Mouse (Mus musculus): ENCODE results near the gene Magi1. TPM values are rescaled to one million over a fixed set of nuclear protein-coding genes. Genes with fewer than 3 reads are reported as not detected.

Magi1 gene
- polyA plus RNA-seq, 1 experiment from 2014 or later, result 7.0 TPM

DNA sequence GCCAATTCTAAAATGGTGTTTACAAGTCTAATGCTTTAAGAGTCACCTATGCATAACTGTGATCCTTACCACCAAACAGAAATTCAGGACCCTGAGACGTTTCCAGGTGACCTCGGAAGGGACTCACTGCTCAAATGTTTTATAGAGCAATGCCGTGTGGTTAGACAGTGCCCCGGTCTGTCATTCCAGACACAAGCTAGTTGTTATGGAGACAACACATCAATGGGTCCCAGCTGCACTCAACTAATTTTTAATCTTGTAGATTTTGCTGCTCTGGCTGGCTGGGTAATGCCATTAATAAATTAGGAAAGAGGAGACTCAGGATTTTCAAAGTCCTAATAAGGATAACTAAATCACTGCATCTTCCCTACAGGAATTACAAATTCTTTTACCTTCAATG, 151.7 kb downstream of the Magi1 start:
- H3K9me3 ChIP-seq (ENCODE audit: low read length), result no peaks in the 10 kb centered on the region
- no peak overlapping the region for H3K4me2 ChIP-seq (replicated peaks; ENCODE audit: low read depth, low read length)
- no peak for ATAC-seq (ENCODE audit: low FRiP score, low TSS enrichment)
- no peaks in the 10 kb centered on the region for H3K27me3 ChIP-seq (ENCODE audit: insufficient read depth, low read length)
- no peak overlapping the region for H3K27ac ChIP-seq (ENCODE audit: low read length)
- no peak overlapping the region for H3K9ac ChIP-seq (replicated peaks; ENCODE audit: low read length)
- H3K36me3 ChIP-seq (ENCODE audit: insufficient read depth, low read length), result no peaks in the 10 kb centered on the region
- H3K4me1 ChIP-seq (ENCODE audit: insufficient read depth, low read length), result peaks cover 25% of the 10 kb centered on the region
- no peak overlapping the region for H3K4me3 ChIP-seq (ENCODE audit: low read length)
- 59% methylated on average over 4 of the region's 4 CpGs for WGBS

GRCm38 (mm10) chr6:94130389-94130788, 153.3 kb downstream of the Magi1 start:
- no peak overlapping the region for H3K27ac ChIP-seq (ENCODE audit: low read length)
- no peak overlapping the region for H3K4me2 ChIP-seq (replicated peaks; ENCODE audit: low read depth, low read length)
- no peak overlapping the region for H3K4me3 ChIP-seq (ENCODE audit: low read length)
- peaks cover 19% of the 10 kb centered on the region for H3K4me1 ChIP-seq (ENCODE audit: insufficient read depth, low read length)
- H3K27me3 ChIP-seq (ENCODE audit: insufficient read depth, low read length), result no peaks in the 10 kb centered on the region
- no peak overlapping the region for H3K9ac ChIP-seq (replicated peaks; ENCODE audit: low read length)
- no peak; the same call in 1 of the 2 replicates for ATAC-seq (ENCODE audit: low FRiP score, low TSS enrichment)
- H3K9me3 ChIP-seq (ENCODE audit: low read length), result no peaks in the 10 kb centered on the region
- WGBS, result 26% methylated on average over 5 of the region's 5 CpGs
- H3K36me3 ChIP-seq (ENCODE audit: insufficient read depth, low read length), result no peaks in the 10 kb centered on the region

DNA sequence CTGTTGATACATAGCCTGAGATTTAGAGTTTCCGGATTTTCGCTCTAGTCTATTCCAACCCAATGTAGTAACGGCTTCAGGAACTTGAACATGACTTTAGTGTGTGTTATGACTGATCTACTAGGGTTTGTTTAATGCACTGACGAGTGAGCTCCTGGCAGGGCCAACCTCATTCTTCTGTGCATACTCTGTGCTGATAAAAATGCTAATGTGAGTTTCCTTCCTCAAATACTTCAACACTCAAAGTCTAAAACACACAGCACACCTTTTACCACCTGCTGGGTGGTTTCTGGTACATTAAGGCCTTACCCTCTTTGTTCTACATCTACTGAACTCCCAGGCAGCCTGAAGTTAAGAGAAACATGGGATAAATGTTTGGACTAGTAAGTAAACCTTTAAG, 157.0 kb downstream of the Magi1 start:
- 79% methylated on average over 4 of the region's 4 CpGs for WGBS
- no peak for ATAC-seq (ENCODE audit: low FRiP score, low TSS enrichment)
- Histone ChIP-seq H3K4me2 (replicated peaks; ENCODE audit: low read depth, low read length) (no peak overlapping the region), H3K9me3 (ENCODE audit: low read length) (no peaks in the 10 kb centered on the region), H3K4me3 (ENCODE audit: low read length) (no peak overlapping the region), H3K9ac (replicated peaks; ENCODE audit: low read length) (no peak overlapping the region), H3K27me3 (ENCODE audit: insufficient read depth, low read length) (no peaks in the 10 kb centered on the region), H3K27ac (ENCODE audit: low read length) (no peak overlapping the region), H3K36me3 (ENCODE audit: insufficient read depth, low read length) (no peaks in the 10 kb centered on the region), H3K4me1 (ENCODE audit: insufficient read depth, low read length) (peaks cover 25% of the 10 kb centered on the region)

DNA sequence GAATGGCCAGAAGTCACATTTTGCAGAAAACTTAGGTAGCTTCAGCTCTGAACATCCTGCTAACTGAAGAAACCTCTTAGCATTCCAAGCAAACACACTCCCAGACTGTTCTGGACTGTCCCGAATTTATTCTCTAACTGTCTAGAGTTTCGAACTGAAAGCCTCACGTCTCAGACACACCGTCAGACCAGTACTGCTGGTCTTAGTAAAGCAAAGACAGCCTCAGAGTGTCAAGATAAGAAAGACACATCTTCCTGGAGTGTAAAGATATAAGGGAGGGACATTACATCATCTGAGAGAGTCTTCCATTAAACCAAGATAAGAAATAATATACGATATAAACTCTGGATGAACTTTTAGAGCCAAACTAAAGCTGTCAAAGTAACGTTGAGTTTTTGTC, 158.6 kb downstream of the Magi1 start:
- Histone ChIP-seq H3K4me2 (replicated peaks; ENCODE audit: low read depth, low read length) (no peak overlapping the region), H3K27ac (ENCODE audit: low read length) (no peak overlapping the region), H3K4me3 (ENCODE audit: low read length) (no peak overlapping the region), H3K9me3 (ENCODE audit: low read length) (no peaks in the 10 kb centered on the region), H3K9ac (replicated peaks; ENCODE audit: low read length) (no peak overlapping the region), H3K4me1 (ENCODE audit: insufficient read depth, low read length) (peaks cover 20% of the 10 kb centered on the region), H3K36me3 (ENCODE audit: insufficient read depth, low read length) (no peaks in the 10 kb centered on the region), H3K27me3 (ENCODE audit: insufficient read depth, low read length) (no peaks in the 10 kb centered on the region)
- WGBS, result 45% methylated on average over 6 of the region's 6 CpGs
- ATAC-seq (ENCODE audit: low FRiP score, low TSS enrichment), result no peak

DNA sequence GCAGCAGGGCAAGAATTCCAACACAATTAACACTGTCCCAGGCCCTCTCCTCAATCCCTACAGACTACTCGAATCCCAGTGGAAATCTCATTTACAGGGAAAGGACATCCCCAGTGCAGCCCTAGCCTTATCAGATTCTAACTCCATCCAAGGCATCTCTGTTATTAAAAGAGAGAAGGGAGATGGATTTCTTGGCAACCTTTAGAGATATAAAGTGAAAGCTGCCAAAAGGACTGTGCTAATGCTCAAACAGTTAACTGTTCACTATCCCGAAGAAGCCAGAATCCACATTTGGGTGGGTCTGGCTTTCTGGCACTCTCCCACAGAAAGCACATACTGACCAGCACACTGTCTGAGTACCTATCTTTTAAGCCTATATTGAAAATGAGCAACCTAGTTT, 159.4 kb downstream of the Magi1 start:
- Histone ChIP-seq H3K4me1 (ENCODE audit: insufficient read depth, low read length) (peaks cover 20% of the 10 kb centered on the region), H3K27me3 (ENCODE audit: insufficient read depth, low read length) (no peaks in the 10 kb centered on the region), H3K36me3 (ENCODE audit: insufficient read depth, low read length) (no peaks in the 10 kb centered on the region), H3K9ac (replicated peaks; ENCODE audit: low read length) (no peak overlapping the region), H3K27ac (ENCODE audit: low read length) (no peak overlapping the region; the same call in 1 of the 2 replicates), H3K4me2 (replicated peaks; ENCODE audit: low read depth, low read length) (no peak overlapping the region), H3K9me3 (ENCODE audit: low read length) (no peaks in the 10 kb centered on the region), H3K4me3 (ENCODE audit: low read length) (no peak overlapping the region)
- WGBS, result 64% methylated on average over 2 of the region's 2 CpGs
- no peak for ATAC-seq (ENCODE audit: low FRiP score, low TSS enrichment)

DNA sequence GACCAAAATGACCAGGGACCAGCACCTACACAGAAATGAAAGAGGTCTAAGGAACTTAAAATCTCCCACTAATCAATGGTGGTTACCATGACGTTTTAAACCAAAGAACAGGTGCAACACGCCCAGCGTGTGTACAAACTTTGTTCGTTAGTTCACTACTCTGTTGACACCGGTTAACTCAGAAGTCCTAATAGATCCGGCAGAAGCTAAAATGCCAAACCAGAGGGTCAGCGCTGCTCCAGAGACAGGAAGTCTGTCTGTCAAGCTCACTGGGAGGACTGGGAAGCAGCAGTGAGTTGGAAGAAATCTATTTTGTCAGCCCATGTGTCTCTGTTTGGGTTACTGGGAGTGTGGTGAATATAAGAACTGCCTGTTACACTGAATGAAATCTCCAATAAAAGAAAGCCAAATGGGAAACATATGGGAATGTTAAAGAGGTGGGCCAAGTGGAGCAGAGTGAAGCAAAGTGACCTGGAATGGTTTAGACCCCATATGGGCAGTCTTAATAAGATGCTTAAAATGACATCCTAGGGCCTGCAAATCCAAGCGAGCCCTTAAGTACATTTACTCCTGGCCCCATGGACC, 161.1 kb downstream of the Magi1 start:
- Histone ChIP-seq H3K27ac (ENCODE audit: low read length) (no peak overlapping the region), H3K27me3 (ENCODE audit: insufficient read depth, low read length) (no peaks in the 10 kb centered on the region), H3K4me3 (ENCODE audit: low read length) (no peak overlapping the region), H3K36me3 (ENCODE audit: insufficient read depth, low read length) (no peaks in the 10 kb centered on the region), H3K9ac (replicated peaks; ENCODE audit: low read length) (no peak overlapping the region), H3K4me2 (replicated peaks; ENCODE audit: low read depth, low read length) (no peak overlapping the region), H3K9me3 (ENCODE audit: low read length) (no peaks in the 10 kb centered on the region), H3K4me1 (ENCODE audit: insufficient read depth, low read length) (0 out of 2 replicates have a peak, but pooled peaks cover 6% of the 10 kb centered on the region)
- ATAC-seq (ENCODE audit: low FRiP score, low TSS enrichment), result no peak
- WGBS, result 77% methylated on average over 8 of the region's 8 CpGs

DNA sequence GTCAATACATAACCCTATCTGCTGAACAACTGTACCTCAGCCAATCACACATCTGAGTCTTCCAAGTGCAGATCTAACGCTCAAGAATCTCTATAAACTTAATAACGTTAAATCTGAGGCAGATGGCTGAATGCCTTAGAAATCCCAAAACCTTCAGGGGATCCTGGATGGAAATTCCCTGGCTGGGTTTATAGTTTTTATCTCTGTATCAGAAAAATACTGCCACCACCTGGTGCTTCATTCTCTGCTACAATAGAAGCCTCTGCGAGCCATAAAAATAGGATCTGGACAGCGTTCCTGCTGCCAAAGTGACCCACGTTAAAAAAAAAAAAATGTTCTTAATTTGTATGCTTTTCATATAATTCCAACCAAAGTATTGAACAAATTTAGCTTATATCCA, 162.2 kb downstream of the Magi1 start:
- 0 out of 2 replicates have a peak, but pooled peaks cover 6% of the 10 kb centered on the region for H3K4me1 ChIP-seq (ENCODE audit: insufficient read depth, low read length)
- H3K36me3 ChIP-seq (ENCODE audit: insufficient read depth, low read length), result no peaks in the 10 kb centered on the region
- no peaks in the 10 kb centered on the region for H3K27me3 ChIP-seq (ENCODE audit: insufficient read depth, low read length)
- H3K27ac ChIP-seq (ENCODE audit: low read length), result no peak overlapping the region
- no peak overlapping the region for H3K4me3 ChIP-seq (ENCODE audit: low read length)
- 62% methylated on average over 5 of the region's 5 CpGs for WGBS
- no peak overlapping the region for H3K4me2 ChIP-seq (replicated peaks; ENCODE audit: low read depth, low read length)
- ATAC-seq (ENCODE audit: low FRiP score, low TSS enrichment), result no peak
- H3K9ac ChIP-seq (replicated peaks; ENCODE audit: low read length), result no peak overlapping the region
- no peaks in the 10 kb centered on the region for H3K9me3 ChIP-seq (ENCODE audit: low read length)

DNA sequence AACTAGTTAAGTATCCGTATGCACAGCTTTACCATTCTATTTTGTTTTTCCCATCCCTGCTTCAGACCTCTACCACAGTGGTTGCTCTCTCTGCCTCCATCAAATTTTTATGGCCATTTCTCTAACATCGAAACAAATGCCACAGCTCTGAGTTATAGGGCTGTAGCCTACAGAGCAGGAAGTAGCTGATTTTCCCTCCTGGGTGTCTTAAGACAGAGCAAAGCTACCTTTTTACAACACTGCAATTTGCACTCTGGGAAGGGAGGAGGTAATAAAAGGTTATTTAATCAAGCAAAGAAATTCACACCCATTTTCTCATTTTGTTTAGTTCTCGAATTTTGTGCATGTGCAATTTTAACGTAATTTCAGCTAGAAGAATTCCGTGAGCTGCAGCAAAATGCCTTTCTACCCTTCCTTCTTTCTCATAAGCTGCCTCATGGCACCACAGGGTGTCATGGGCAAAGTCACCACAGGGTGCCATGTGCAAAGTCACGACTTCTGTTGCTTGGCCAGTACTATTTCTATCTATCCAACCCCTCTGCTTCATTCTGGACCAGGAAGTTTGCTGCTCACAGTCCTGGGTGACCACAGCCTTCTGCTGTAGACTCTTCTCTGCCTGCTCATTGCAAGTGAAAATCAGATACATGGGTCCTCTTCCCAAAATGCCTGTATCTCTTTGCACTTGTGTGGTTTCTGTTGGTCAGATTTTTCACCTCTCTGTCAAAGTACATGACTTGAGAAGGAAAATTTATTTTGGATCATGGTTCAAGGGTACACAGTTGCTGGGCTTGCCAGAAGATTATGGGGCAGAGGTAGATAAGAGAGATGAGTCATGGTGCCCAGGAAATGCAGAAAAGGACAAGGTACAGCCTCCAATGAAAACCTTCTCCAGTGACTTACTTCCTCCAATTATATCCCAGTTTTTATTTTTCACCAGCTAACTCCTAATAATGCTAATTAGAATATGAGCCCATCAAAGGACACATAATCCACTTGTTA, 167.0 kb downstream of the Magi1 start:
- no peak overlapping the region for H3K4me2 ChIP-seq (replicated peaks; ENCODE audit: low read depth, low read length)
- ATAC-seq (ENCODE audit: low FRiP score, low TSS enrichment), result no peak
- H3K9me3 ChIP-seq (ENCODE audit: low read length), result no peaks in the 10 kb centered on the region
- H3K36me3 ChIP-seq (ENCODE audit: insufficient read depth, low read length), result no peaks in the 10 kb centered on the region
- no peak overlapping the region for H3K27ac ChIP-seq (ENCODE audit: low read length)
- H3K27me3 ChIP-seq (ENCODE audit: insufficient read depth, low read length), result no peaks in the 10 kb centered on the region
- 59% methylated on average over 6 of the region's 6 CpGs for WGBS
- H3K9ac ChIP-seq (replicated peaks; ENCODE audit: low read length), result no peak overlapping the region
- no peaks in the 10 kb centered on the region for H3K4me1 ChIP-seq (ENCODE audit: insufficient read depth, low read length)
- H3K4me3 ChIP-seq (ENCODE audit: low read length), result no peak overlapping the region

DNA sequence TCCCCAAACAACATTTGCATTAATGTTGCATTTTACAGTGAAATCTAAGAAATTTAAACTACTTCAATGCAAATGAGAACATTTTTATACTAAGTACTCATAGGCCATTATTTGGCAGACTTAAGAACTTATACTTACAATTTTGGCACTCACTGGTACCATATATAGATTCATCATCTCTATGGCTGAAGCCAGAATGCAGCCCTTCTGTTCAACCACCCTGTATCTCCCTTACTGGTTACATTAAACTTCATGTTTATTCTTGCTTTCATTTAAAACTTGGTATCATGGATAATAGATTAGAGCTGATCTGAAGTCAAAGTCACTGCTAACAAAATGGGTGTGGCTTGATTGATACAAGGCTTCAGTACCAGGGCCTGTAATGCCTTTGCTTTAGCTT, 171.9 kb downstream of the Magi1 start:
- no peak overlapping the region for H3K4me2 ChIP-seq (replicated peaks; ENCODE audit: low read depth, low read length)
- H3K27ac ChIP-seq (ENCODE audit: low read length), result no peak overlapping the region
- H3K9ac ChIP-seq (replicated peaks; ENCODE audit: low read length), result no peak overlapping the region
- ATAC-seq (ENCODE audit: low FRiP score, low TSS enrichment), result no peak
- H3K4me1 ChIP-seq (ENCODE audit: insufficient read depth, low read length), result no peaks in the 10 kb centered on the region
- H3K27me3 ChIP-seq (ENCODE audit: insufficient read depth, low read length), result no peaks in the 10 kb centered on the region
- H3K36me3 ChIP-seq (ENCODE audit: insufficient read depth, low read length), result no peaks in the 10 kb centered on the region
- no peak overlapping the region for H3K4me3 ChIP-seq (ENCODE audit: low read length)
- no peaks in the 10 kb centered on the region for H3K9me3 ChIP-seq (ENCODE audit: low read length)

Measured in kidney, embryonic 16.5 days (tissue).